Mouse (Mus musculus): ENCODE measurements around the gene Olfr786. TPM values are rescaled to one million over a fixed set of nuclear protein-coding genes. Genes with fewer than 3 reads are reported as not detected.

The Olfr786 gene
- polyA plus RNA-seq (2015; fragmentation: Nextera tagmentation; extraction: Ambion mirVana), result not detected in 2 replicates

DNA sequence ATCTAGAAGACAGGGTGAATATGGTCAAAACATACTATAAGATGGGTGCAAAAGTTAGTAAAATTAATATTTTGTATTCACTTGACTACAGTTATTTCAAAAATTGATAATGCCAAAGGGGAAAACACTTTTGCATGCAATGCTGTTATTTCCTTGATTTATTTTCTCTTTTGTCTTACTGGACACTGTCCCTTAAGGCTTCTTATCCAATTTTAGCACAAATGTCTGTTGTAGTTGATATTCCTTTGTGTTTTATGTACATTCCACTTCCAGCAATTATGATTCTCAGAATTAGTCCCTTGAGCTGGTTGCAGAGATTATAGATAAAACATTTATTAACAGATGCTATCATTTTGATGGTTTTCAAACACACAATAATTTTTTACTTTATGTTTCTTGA is at the start of gene Olfr786:
Olfr786 (plus strand) TSS at position 301 of the 400 bp plus-strand sequence.
- DNase-seq (ENCODE audit: low spot score), result no peak

- DNase-seq (ENCODE audit: low spot score), result no peak
These were observed 43.3 kb upstream of the Olfr786 start, which contains the start of gene Olfr784 for GRCm38 (mm10) chr10:129383783-129384182. Gene Olfr784 (plus strand): TSS chr10:129384083.

DNA sequence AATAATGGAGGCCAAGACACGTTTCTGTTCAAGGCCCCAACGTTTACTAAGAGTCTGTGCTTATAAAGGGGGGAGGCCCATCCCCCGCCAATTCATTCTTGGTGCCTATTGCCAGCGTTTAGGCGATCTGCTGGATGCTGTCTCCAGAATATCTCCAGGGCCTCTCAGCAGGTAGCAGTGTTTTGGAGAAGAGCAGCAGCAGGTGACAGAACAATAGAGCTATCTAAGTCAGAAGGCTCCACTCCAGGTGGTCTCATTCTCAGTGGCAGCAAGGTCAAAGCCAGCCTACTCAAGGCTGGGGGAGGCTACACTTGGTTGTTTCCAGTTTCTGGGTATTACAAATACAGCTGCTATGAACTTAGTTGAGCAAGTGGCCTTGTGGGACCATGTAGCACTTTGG is 26.2 kb upstream of the Olfr786 start:
- no peak for DNase-seq (ENCODE audit: low spot score)

DNA sequence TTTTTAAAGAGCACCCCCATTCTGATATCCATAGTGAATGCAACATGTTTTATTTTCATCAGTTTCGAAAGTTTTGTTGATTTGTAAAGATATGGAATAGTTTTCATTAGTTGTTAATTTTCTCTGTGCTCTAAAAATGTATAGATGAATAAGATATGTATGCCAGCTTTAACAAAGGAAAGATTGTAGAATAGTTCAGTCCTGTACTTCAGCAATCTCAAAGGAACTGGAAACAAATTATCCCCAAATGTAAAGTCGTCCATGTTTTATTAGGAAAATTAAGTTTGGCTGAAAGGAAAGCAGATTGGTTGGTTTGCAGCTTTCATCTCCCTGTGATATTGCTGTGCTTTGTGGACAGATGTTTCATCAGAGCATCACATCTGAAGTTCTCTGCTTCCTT is 22.0 kb upstream of the Olfr786 start, which contains the start of gene Olfr785:
Olfr785 (plus strand) TSS at position 301 of the 400 bp plus-strand sequence.
- no peak for DNase-seq (ENCODE audit: low spot score)

GRCm38 (mm10) chr10:129461562-129461961 is 34.5 kb downstream of the Olfr786 start, which contains the start of gene Olfr787:
Gene Olfr787 (plus strand): TSS chr10:129461862.
- no peak for DNase-seq (ENCODE audit: low spot score)

GRCm38 (mm10) chr10:129470698-129471097 is 43.6 kb downstream of the Olfr786 start, which contains the start of gene Olfr788:
Gene Olfr788 (plus strand): TSS chr10:129470998.
- no peak for DNase-seq (ENCODE audit: low spot score)

DNA sequence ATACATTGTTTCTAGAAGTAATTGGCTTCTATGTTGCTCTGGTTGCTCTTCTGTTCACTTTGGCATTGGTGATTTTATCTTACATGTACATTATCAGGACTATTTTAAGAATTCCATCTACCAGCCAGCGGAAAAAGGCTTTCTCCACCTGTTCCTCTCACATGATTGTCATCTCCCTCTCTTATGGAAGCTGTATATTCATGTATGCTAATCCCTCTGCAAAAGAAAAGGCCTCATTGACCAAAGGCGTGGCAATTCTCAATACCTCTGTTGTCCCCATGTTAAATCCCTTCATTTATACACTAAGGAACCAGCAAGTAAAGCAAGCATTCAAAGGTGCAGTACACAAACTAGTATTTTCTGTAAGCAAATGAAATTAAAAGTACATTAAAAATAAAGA is 46.1 kb downstream of the Olfr786 start:
- DNase-seq (ENCODE audit: low spot score), result no peak

DNA sequence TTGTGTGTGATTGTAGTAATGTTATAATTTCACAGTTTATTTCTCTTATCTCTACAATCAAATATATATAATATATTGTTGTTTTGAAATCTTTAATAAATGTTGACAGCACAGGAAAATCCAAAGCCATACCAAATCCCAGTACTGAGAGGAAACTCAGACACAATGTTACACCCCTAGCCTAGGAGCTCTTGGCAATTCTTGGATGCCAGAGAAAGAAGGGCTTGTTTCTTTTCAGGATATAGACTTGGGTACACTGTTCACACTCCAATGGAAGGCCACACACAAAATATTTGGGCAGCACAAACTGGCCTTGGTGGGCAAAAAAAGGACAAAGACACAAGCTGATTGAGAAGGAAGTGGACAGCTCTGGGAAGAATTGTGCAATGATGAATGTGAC is 46.6 kb downstream of the Olfr786 start:
- no peak for DNase-seq (ENCODE audit: low spot score)

GRCm38 (mm10) chr10:129484452-129484851 is 57.3 kb downstream of the Olfr786 start, which contains the start of gene Olfr789:
Gene Olfr789 (plus strand): TSS chr10:129484752.
- no peak for DNase-seq (ENCODE audit: low spot score)

Other genes with a start within 250 kb of the Olfr786 start
- not detected in 2 replicates for gene Olfr772, start 249.4 kb upstream of the Olfr786 start, polyA plus RNA-seq (2015; fragmentation: Nextera tagmentation; extraction: Ambion mirVana)
- not detected in 2 replicates for gene Olfr773, start 239.9 kb upstream of the Olfr786 start, polyA plus RNA-seq (2015; fragmentation: Nextera tagmentation; extraction: Ambion mirVana)
- not detected in 2 replicates for gene Olfr774, start 191.1 kb upstream of the Olfr786 start, polyA plus RNA-seq (2015; fragmentation: Nextera tagmentation; extraction: Ambion mirVana)
- not detected in 2 replicates for gene Olfr775, start 178.9 kb upstream of the Olfr786 start, polyA plus RNA-seq (2015; fragmentation: Nextera tagmentation; extraction: Ambion mirVana)
- not detected in 2 replicates for gene Olfr776, start 168.2 kb upstream of the Olfr786 start, polyA plus RNA-seq (2015; fragmentation: Nextera tagmentation; extraction: Ambion mirVana)
- not detected in 2 replicates for gene Olfr777, start 155.8 kb upstream of the Olfr786 start, polyA plus RNA-seq (2015; fragmentation: Nextera tagmentation; extraction: Ambion mirVana)
- gene Olfr780, start 109.2 kb upstream of the Olfr786 start, polyA plus RNA-seq (2015; fragmentation: Nextera tagmentation; extraction: Ambion mirVana), result not detected in 2 replicates
- gene Olfr781, start 98.5 kb upstream of the Olfr786 start, polyA plus RNA-seq (2015; fragmentation: Nextera tagmentation; extraction: Ambion mirVana), result not detected in 2 replicates
- not detected in 2 replicates for gene Olfr782, start 78.5 kb upstream of the Olfr786 start, polyA plus RNA-seq (2015; fragmentation: Nextera tagmentation; extraction: Ambion mirVana)
- gene Olfr784, start 43.2 kb upstream of the Olfr786 start, polyA plus RNA-seq (2015; fragmentation: Nextera tagmentation; extraction: Ambion mirVana), result 0.05 and 0.08 TPM in 2 replicates
- gene Olfr785, start 21.9 kb upstream of the Olfr786 start, polyA plus RNA-seq (2015; fragmentation: Nextera tagmentation; extraction: Ambion mirVana), result not detected in 2 replicates
- not detected in 2 replicates for gene Olfr787, start 34.6 kb downstream of the Olfr786 start, polyA plus RNA-seq (2015; fragmentation: Nextera tagmentation; extraction: Ambion mirVana)
- not detected in 2 replicates for gene Olfr788, start 43.7 kb downstream of the Olfr786 start, polyA plus RNA-seq (2015; fragmentation: Nextera tagmentation; extraction: Ambion mirVana)
- not detected in 2 replicates for gene Olfr789, start 57.4 kb downstream of the Olfr786 start, polyA plus RNA-seq (2015; fragmentation: Nextera tagmentation; extraction: Ambion mirVana)
- gene Olfr790, start 71.2 kb downstream of the Olfr786 start, polyA plus RNA-seq (2015; fragmentation: Nextera tagmentation; extraction: Ambion mirVana), result not detected in 2 replicates
- not detected in 2 replicates for gene Olfr791, start 94.5 kb downstream of the Olfr786 start, polyA plus RNA-seq (2015; fragmentation: Nextera tagmentation; extraction: Ambion mirVana)
- gene Olfr792, start 111.9 kb downstream of the Olfr786 start, polyA plus RNA-seq (2015; fragmentation: Nextera tagmentation; extraction: Ambion mirVana), result not detected in 2 replicates
- gene Olfr794, start 140.3 kb downstream of the Olfr786 start, polyA plus RNA-seq (2015; fragmentation: Nextera tagmentation; extraction: Ambion mirVana), result not detected in 2 replicates
- gene Olfr796, start 185.3 kb downstream of the Olfr786 start, polyA plus RNA-seq (2015; fragmentation: Nextera tagmentation; extraction: Ambion mirVana), result not detected in 2 replicates
- not detected in 2 replicates for gene Olfr798, start 200.6 kb downstream of the Olfr786 start, polyA plus RNA-seq (2015; fragmentation: Nextera tagmentation; extraction: Ambion mirVana)
- gene Olfr799, start 210.2 kb downstream of the Olfr786 start, polyA plus RNA-seq (2015; fragmentation: Nextera tagmentation; extraction: Ambion mirVana), result not detected in 2 replicates
- gene Olfr800, start 230.4 kb downstream of the Olfr786 start, polyA plus RNA-seq (2015; fragmentation: Nextera tagmentation; extraction: Ambion mirVana), result not detected in 2 replicates
- not detected in 2 replicates for gene Olfr801, start 246.6 kb downstream of the Olfr786 start, polyA plus RNA-seq (2015; fragmentation: Nextera tagmentation; extraction: Ambion mirVana)